Mouse (Mus musculus): Measurements from ENCODE around the gene Arhgef12.
"Not testable (repeated sequence)": the region's sequence is repeated elsewhere in the genome, so short reads cannot be mapped to it uniquely, and the experiment has no call there.

Arhgef12 gene

GRCm38 (mm10) chr9:43000070-43000469 is 107.0 kb downstream of the Arhgef12 start:
- DNase-seq (ENCODE audit: low spot score): peak; percentile 73

- DNase-seq (ENCODE audit: low spot score): no peak
These were observed 109.5 kb downstream of the Arhgef12 start for GRCm38 (mm10) chr9:42997526-42997925.

GRCm38 (mm10) chr9:42995298-42995697 is 111.7 kb downstream of the Arhgef12 start:
- DNase-seq (ENCODE audit: low spot score): no peak

GRCm38 (mm10) chr9:42994708-42995107 is 112.3 kb downstream of the Arhgef12 start:
- no peak for DNase-seq (ENCODE audit: low spot score)

GRCm38 (mm10) chr9:42993659-42994058 is 113.4 kb downstream of the Arhgef12 start:
- no peak for DNase-seq (ENCODE audit: low spot score)

GRCm38 (mm10) chr9:42987988-42988387 is 119.1 kb downstream of the Arhgef12 start:
- peak; percentile 28 for DNase-seq (ENCODE audit: low spot score)

- no peak for DNase-seq (ENCODE audit: low spot score)
These were observed 138.0 kb downstream of the Arhgef12 start for GRCm38 (mm10) chr9:42968894-42969521.

- no peak for DNase-seq (ENCODE audit: low spot score)
These were observed 139.3 kb downstream of the Arhgef12 start for GRCm38 (mm10) chr9:42967731-42968130.

GRCm38 (mm10) chr9:42964809-42965208 is 142.2 kb downstream of the Arhgef12 start:
- not testable (repeated sequence) for DNase-seq (ENCODE audit: low spot score)

GRCm38 (mm10) chr9:42964366-42964765 is 142.7 kb downstream of the Arhgef12 start:
- no peak for DNase-seq (ENCODE audit: low spot score)

GRCm38 (mm10) chr9:42962506-42962905 is 144.5 kb downstream of the Arhgef12 start:
- no peak for DNase-seq (ENCODE audit: low spot score)

- DNase-seq (ENCODE audit: low spot score): no peak
These were observed 148.6 kb downstream of the Arhgef12 start for GRCm38 (mm10) chr9:42958401-42958800.

- no peak for DNase-seq (ENCODE audit: low spot score)
These were observed 158.7 kb downstream of the Arhgef12 start for GRCm38 (mm10) chr9:42948381-42948780.

- no peak for DNase-seq (ENCODE audit: low spot score)
These were observed 161.9 kb downstream of the Arhgef12 start for GRCm38 (mm10) chr9:42945174-42945573.

GRCm38 (mm10) chr9:42944536-42945006 is 162.5 kb downstream of the Arhgef12 start:
- peak; percentile 51 for DNase-seq (ENCODE audit: low spot score)

- DNase-seq (ENCODE audit: low spot score): no peak
These were observed 163.1 kb downstream of the Arhgef12 start, which contains the start of gene Grik4 for GRCm38 (mm10) chr9:42943781-42944535. TSS of gene Grik4 (minus strand) at chr9:42944493.

- no peak for DNase-seq (ENCODE audit: low spot score)
These were observed 163.9 kb downstream of the Arhgef12 start for GRCm38 (mm10) chr9:42943057-42943529.

- no peak for DNase-seq (ENCODE audit: low spot score)
These were observed 164.9 kb downstream of the Arhgef12 start for GRCm38 (mm10) chr9:42942148-42942547.

GRCm38 (mm10) chr9:42932146-42932545 is 174.9 kb downstream of the Arhgef12 start:
- no peak for DNase-seq (ENCODE audit: low spot score)

GRCm38 (mm10) chr9:42927498-42927897 is 179.5 kb downstream of the Arhgef12 start:
- DNase-seq (ENCODE audit: low spot score): no peak

- no peak for DNase-seq (ENCODE audit: low spot score)
These were observed 180.5 kb downstream of the Arhgef12 start for GRCm38 (mm10) chr9:42926564-42926963.

- no peak for DNase-seq (ENCODE audit: low spot score)
These were observed 185.2 kb downstream of the Arhgef12 start for GRCm38 (mm10) chr9:42921830-42922229.

GRCm38 (mm10) chr9:42920190-42920589 is 186.8 kb downstream of the Arhgef12 start:
- no peak for DNase-seq (ENCODE audit: low spot score)

All from left cerebral cortex, adult 11 months (tissue).